Mouse (Mus musculus): ENCODE measurements around the gene Gm17521.
"Not testable (repeated sequence)": the region's sequence is repeated elsewhere in the genome, so short reads cannot be mapped to it uniquely, and the experiment has no call there.

The Gm17521 gene

GRCm38 (mm10) chrX:123029569-123029968 lies at the start of gene Gm17521:
Gene Gm17521 (minus strand): TSS chrX:123029669.
- not testable (repeated sequence) for DNase-seq

GRCm38 (mm10) chrX:123043956-123044355 lies 14.5 kb upstream of the Gm17521 start:
- DNase-seq, result no peak

DNA sequence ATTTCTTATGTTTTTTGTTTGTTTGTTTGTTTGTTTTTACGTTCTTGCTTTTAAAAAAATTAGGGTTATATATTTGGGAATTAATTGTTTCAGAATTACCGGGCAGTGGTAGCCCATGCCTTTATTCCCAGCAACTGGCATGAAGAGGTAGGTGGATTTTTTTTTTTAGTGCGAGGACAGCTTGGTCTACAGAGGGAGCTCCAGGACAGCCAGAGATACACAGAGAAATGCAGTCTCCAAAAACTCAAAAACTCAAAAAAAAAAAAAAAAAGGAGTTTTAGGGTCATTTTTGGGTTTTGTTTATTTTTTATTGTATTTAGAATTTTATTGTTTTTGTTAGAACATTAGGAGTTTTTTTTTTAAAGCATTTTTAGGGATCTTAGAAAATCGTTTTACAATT lies 14.0 kb upstream of the Gm17521 start:
- DNase-seq, result no peak

Data from thymus, adult 18-20 months (tissue).